Mouse (Mus musculus) adrenal gland (tissue): Measurements from ENCODE around the gene Tusc2.

Experiments used
- intact Hi-C: fragments of 180-260 bp; cut with DNase I; formaldehyde crosslinking; loops from one replicate; pipeline ENCODE4 v1.15.1; 2025

The Tusc2 gene

GRCm38 (mm10) chr9:107607653-107608245, 44.7 kb downstream of the Tusc2 start:
- intact Hi-C loops, result no loop called here

GRCm38 (mm10) chr9:107608741-107609432, 45.8 kb downstream of the Tusc2 start, which contains the start of gene Sema3b:
Gene Sema3b (minus strand): TSS chr9:107609229.
- intact Hi-C loops, result no loop called here

- intact Hi-C loops, result no loop called here
Observed at GRCm38 (mm10) chr9:107609433-107609830, 46.4 kb downstream of the Tusc2 start.

GRCm38 (mm10) chr9:107611456-107612190, 48.6 kb downstream of the Tusc2 start:
- intact Hi-C loops, result no loop called here

GRCm38 (mm10) chr9:107612191-107612944, 49.3 kb downstream of the Tusc2 start:
- intact Hi-C loops, result no loop called here

GRCm38 (mm10) chr9:107612945-107613569, 50.0 kb downstream of the Tusc2 start:
- intact Hi-C loops, result no loop called here

- intact Hi-C loops, result no loop called here
Observed at GRCm38 (mm10) chr9:107615035-107615434, 52.0 kb downstream of the Tusc2 start.
